ENCODE assay signal across 28 mouse cellular contexts in the genomic region with DNA sequence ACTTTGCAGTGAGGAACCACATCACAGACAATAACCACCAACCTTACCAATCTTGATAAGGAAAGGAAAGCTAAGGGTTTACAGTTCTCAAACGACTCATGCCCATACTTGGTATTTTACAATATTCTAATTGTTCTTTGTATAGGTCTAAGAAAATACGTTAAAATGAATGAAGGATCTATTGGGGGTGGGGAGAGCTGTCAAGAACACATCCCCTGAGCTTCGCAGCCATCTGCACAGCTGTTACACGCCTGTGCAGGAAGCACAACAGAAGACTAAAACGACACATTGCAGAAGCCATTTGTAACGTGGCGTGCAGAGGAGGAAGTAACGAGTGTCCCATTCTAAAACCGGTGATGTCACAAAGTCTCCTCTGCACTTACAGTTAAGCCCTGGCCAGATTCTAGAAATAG.
DNase-seq lines count a peak whose midpoint lies in the region; ATAC-seq lines count a peak whose summit lies in the region.
"Had no signal": no experiment of that assay in that cellular context is flagged by ENCODE, and none has a peak within 500 bp of the region (broad histone marks: within the 10 kb centered on the region; RNA-seq: fewer than 3 reads in every experiment).

No protein-coding gene starts in this region.

- 65% methylated on average over 9 of the region's 9 CpGs for WGBS in forebrain, embryonic 14.5 days
- WGBS in forebrain, embryonic 10.5 days = 89% methylated on average over 9 of the region's 9 CpGs

- ATAC-seq in forebrain, embryonic 14.5 days = no peak
- ATAC-seq: forebrain, embryonic 16.5 days; liver, postnatal 0 days; lung, postnatal 0 days; Patski had no signal

- H3K4me2 ChIP-seq in forebrain, embryonic 14.5 days (ENCODE audit: low read length) = no peak overlapping the region
- H3K4me2 ChIP-seq: embryonic facial prominence, embryonic 13.5 days; hindbrain, embryonic 12.5 days; liver, embryonic 11.5 days; neural tube, embryonic 13.5 days had no signal

- H3K9me3 ChIP-seq in forebrain, embryonic 14.5 days (replicated peaks; ENCODE audit: control insufficient read depth, low read length) = no peaks in the 10 kb centered on the region
- no peaks in the 10 kb centered on the region for H3K9me3 ChIP-seq in forebrain, embryonic 10.5 days
- H3K9me3 ChIP-seq: embryonic facial prominence, embryonic 13.5 days; heart, embryonic 10.5 days; hindbrain, embryonic 12.5 days; neural tube, embryonic 13.5 days had no signal

- H3K27ac ChIP-seq in forebrain, embryonic 14.5 days (ENCODE audit: low read depth, low read length) = no peak overlapping the region
- no peak overlapping the region for H3K27ac ChIP-seq in forebrain, embryonic 10.5 days
- H3K27ac ChIP-seq: embryonic facial prominence, embryonic 13.5 days; heart, embryonic 10.5 days; hindbrain, embryonic 12.5 days; kidney, postnatal 0 days; neural tube, embryonic 13.5 days had no signal

- no peaks in the 10 kb centered on the region for H3K4me1 ChIP-seq in forebrain, embryonic 14.5 days (ENCODE audit: control insufficient read depth, insufficient read depth, low read length)
- H3K4me1 ChIP-seq in forebrain, embryonic 10.5 days = no peaks in the 10 kb centered on the region
- H3K4me1 ChIP-seq: embryonic facial prominence, embryonic 13.5 days; heart, embryonic 10.5 days; hindbrain, embryonic 12.5 days had no signal

- no peaks in the 10 kb centered on the region for H3K27me3 ChIP-seq in forebrain, embryonic 14.5 days (replicated peaks; ENCODE audit: control insufficient read depth, insufficient read depth, low read length)
- no peaks in the 10 kb centered on the region for H3K27me3 ChIP-seq in forebrain, embryonic 10.5 days (ENCODE audit: poor library complexity, severe bottlenecking)
- H3K27me3 ChIP-seq: CH12.LX; embryonic facial prominence, embryonic 13.5 days; hindbrain, embryonic 12.5 days; neural tube, embryonic 13.5 days; Patski had no signal

- no peaks in the 10 kb centered on the region for H3K36me3 ChIP-seq in forebrain, embryonic 14.5 days (ENCODE audit: control insufficient read depth, insufficient read depth, low read length)
- no peaks in the 10 kb centered on the region; the same call in 1 of the 2 replicates for H3K36me3 ChIP-seq in forebrain, embryonic 10.5 days (replicated peaks)
- H3K36me3 ChIP-seq: G1E had no signal

- H3K4me3 ChIP-seq in forebrain, embryonic 14.5 days (ENCODE audit: low read depth, low read length) = no peak overlapping the region
- H3K4me3 ChIP-seq in forebrain, embryonic 10.5 days = no peak overlapping the region
- H3K4me3 ChIP-seq: embryonic facial prominence, embryonic 13.5 days; heart, embryonic 10.5 days; hindbrain, embryonic 12.5 days; neural tube, embryonic 13.5 days had no signal

- no peak overlapping the region for H3K9ac ChIP-seq in forebrain, embryonic 14.5 days (ENCODE audit: low read length)
- H3K9ac ChIP-seq: embryonic facial prominence, embryonic 13.5 days; hindbrain, embryonic 12.5 days; liver, postnatal 0 days; neural tube, embryonic 13.5 days had no signal

- peak; percentile 15 for DNase-seq in forebrain, embryonic 14.5 days (ENCODE audit: low spot score)
- DNase-seq in forebrain, embryonic 10.5 days (ENCODE audit: extremely low spot score, low spot score) = no peak
- DNase-seq in CD4-positive, CD25-positive, alpha-beta regulatory T cell, adult 2 months (ENCODE audit: low read depth, low spot score) = peak; percentile 60
- DNase-seq in induced T-regulatory cell, adult 2 months (ENCODE audit: low read depth) = peak; percentile 63
- DNase-seq in thymus, postnatal 0 days (ENCODE audit: low spot score) = peak; percentile 83
- DNase-seq in spleen, postnatal 36 days (ENCODE audit: low spot score in 2 of 2) = no peak
- no peak for DNase-seq in layer of hippocampus, postnatal 10 days (ENCODE audit: low spot score in 2 of 2)
- DNase-seq in right cerebral cortex, adult 18-20 months = no peak
- DNase-seq: adrenal gland, adult 8-10 months; cerebellum, adult 18-20 months; cerebellum, postnatal 14 days; gastrocnemius, postnatal 25 days; heart, postnatal 14 days; kidney, adult 2 months; liver, postnatal 0 days; midbrain, embryonic 14.5 days; retina, postnatal 1 day had no signal

Comparison
In these comparisons a context has a peak if more than half of its experiments do, and no peak if none do; other contexts are left out.
1. DNase-seq: peak in forebrain, embryonic 14.5 days (single experiment), CD4-positive, CD25-positive, alpha-beta regulatory T cell, adult 2 months (single experiment), induced T-regulatory cell, adult 2 months (single experiment) and thymus, postnatal 0 days (single experiment); none in forebrain, embryonic 10.5 days (single experiment), spleen, postnatal 36 days (0 of 2), layer of hippocampus, postnatal 10 days (0 of 2) and right cerebral cortex, adult 18-20 months (single experiment).